Mouse (Mus musculus): Measurements from ENCODE around the gene Dcaf1. TPM values are rescaled to one million over a fixed set of nuclear protein-coding genes. Genes with fewer than 3 reads are reported as not detected.

Gene Dcaf1
- total RNA-seq, 2 experiments from 2014 or later, result 21.9 to 23.0 TPM

DNA sequence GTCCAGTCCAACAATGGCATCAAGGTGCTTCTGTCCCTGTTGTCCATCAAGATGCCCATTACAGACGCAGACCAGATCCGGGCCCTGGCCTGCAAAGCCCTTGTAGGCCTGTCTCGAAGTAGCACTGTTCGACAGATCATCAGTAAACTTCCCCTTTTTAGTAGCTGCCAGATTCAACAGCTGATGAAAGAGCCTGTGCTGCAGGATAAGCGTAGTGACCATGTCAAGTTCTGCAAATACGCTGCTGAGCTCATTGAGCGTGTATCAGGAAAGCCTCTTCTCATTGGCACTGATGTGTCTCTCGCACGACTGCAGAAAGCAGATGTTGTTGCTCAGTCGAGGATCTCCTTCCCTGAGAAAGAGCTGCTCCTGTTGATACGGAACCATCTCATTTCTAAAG lies 36.4 kb downstream of the Dcaf1 start:
- DNase-seq, result no peak
- intact Hi-C loops (cut with DNase I), result no loop called here

DNA sequence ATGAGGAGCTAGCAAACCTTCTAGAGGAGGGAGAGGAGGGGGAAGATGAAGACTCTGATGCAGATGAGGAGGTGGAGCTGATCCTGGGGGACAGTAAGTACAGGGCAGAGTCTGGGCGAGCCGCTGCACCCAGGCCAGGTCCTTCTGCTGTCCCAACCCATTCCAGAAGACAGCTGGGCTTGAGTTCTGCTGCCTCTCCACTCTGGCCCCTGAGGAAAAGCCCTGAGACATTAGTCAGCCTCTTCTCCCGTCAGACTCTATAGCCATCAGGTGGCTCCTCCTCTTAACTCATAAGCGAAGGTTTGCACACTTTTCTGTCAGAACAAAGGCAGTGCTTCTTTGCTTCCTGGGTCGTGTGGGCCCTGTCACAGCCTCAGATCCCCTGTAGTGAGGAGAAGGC lies 52.5 kb downstream of the Dcaf1 start:
- no peak for DNase-seq
- intact Hi-C loops (cut with DNase I), result no loop called here

DNA sequence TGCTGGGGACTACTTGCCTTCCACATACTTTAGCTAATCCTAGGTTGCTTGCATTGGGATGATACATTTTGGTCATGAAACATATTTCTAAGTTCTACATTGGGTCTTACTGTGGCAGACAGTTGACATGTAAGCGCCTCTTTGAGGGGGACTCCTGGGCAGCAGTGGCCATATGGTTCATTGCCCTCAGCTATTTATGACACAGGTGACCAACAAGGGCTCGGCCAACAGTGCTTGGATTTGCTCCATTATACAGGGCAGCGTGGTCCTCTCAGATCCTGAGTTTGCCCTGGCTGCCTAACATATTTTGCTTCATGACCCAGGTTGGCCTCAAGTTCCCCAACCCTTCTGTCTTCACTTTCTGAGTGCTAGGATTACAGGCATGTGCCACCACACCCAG lies 55.0 kb downstream of the Dcaf1 start:
- intact Hi-C loops (cut with DNase I), result no loop called here
- DNase-seq, result no peak

DNA sequence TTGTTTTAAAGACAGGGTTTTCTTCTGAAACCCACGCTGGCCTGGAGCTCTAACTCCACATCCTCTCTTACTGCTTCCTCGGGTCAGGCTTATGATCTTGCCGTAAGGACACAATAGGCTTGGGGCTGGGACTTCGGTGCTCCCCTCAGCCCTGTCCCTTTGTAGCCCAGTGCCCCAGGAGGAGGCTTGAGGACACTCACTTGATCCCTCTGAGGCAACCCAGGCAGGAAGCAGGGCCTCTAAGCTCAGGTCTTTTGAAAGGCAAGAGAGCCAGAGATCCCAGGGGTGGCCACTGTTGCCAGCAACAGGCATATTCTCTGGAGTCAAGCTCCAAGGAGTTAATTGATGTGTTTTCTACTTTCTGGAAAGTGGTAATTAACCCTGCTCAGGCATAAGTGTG lies 57.8 kb downstream of the Dcaf1 start:
- intact Hi-C loops (cut with DNase I), result no loop called here
- no peak for DNase-seq

DNA sequence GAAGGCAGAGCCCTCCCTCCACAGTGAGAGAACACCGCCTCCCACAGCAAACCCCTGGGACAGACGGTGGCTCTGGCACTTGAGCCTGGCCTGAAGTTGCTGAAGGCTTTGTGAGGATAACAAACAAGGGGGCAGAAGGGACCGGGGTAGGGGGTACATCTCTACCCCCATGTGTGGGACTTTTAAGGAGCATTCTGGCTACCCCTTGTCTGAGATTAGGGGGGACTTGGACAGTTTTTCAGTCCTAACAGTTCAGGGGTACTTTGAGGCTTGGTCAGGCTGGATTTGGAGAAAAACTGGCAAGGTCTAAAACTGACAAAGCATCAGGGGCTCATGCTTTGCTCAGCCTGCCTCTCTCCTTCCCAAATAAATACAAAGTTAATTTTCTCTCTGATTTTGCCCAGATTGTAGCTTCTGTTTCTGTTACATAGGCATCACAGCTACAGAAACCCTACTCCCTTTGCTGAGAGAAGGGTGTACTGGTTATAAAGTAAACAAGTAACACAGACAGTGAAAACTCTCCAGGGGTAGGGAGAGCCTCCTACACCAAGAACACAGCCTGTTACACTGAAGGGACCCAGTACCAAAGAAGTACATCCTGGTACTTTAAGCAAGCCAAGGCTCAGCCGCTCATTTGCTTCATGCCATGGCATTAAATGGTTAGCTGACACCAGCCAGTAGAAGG lies 59.5 kb downstream of the Dcaf1 start:
- intact Hi-C loops (cut with DNase I), result no loop called here
- no peak for DNase-seq

DNA sequence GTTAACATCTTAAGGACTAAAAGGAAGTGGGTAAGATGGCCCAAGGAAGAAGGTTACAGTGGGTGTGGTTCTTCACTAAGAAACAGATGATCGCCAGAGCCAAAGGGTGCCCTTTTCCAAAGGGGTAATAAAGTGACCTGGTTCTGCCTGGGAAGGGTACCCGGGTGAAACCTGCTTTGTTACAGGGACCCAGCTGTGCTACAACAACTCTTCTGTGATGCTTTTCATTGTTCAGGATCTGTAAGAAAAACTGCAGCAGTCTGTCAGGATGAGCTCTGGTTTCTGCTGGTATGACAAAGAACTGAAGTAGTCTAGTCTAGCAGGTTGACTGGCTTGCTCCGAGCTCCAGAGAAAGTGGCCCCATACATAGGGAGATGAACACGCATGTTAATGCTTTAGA lies 60.5 kb downstream of the Dcaf1 start:
- DNase-seq, result no peak
- intact Hi-C loops (cut with DNase I), result no loop called here

DNA sequence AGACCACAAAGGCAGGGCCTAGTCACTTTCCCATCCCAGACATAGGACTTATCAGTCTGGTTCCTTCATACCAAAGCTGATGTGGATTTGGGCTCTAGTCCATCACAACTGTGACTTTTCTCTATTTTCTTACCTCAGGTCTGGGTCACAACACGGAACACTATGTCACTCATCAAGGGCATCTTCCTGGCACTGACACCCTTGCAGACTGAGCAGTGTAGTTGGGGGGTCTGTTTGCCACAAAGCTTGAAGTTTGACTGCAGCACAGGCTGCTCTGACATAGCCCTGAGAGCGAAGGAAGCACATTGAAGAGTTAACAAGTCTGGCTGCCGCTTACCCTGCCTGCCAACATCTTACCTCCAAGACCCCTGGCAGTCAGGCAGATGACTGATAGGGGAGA lies 61.4 kb downstream of the Dcaf1 start:
- intact Hi-C loops (cut with DNase I), result no loop called here
- no peak for DNase-seq

DNA sequence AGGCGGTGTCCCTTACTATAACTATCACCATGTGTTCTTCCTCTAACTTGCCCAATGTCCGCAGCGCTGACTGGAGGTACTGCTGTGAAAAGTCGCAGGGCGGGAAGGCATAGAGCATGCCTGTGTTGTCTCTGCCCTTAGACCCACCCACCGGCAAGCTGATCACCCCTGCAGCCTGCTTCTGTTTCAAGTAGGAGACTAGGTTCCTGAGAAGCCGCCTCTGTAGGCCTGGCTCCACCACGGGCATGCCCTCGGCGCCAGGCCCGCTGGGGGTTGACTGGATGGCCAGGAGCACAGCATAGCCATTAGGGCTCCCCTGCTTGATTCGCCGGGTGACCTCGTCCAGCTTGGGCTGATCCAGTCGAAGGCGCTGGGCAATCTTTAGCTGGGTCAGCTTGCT lies 62.6 kb downstream of the Dcaf1 start:
- intact Hi-C loops (cut with DNase I), result no loop called here
- no peak for DNase-seq

DNA sequence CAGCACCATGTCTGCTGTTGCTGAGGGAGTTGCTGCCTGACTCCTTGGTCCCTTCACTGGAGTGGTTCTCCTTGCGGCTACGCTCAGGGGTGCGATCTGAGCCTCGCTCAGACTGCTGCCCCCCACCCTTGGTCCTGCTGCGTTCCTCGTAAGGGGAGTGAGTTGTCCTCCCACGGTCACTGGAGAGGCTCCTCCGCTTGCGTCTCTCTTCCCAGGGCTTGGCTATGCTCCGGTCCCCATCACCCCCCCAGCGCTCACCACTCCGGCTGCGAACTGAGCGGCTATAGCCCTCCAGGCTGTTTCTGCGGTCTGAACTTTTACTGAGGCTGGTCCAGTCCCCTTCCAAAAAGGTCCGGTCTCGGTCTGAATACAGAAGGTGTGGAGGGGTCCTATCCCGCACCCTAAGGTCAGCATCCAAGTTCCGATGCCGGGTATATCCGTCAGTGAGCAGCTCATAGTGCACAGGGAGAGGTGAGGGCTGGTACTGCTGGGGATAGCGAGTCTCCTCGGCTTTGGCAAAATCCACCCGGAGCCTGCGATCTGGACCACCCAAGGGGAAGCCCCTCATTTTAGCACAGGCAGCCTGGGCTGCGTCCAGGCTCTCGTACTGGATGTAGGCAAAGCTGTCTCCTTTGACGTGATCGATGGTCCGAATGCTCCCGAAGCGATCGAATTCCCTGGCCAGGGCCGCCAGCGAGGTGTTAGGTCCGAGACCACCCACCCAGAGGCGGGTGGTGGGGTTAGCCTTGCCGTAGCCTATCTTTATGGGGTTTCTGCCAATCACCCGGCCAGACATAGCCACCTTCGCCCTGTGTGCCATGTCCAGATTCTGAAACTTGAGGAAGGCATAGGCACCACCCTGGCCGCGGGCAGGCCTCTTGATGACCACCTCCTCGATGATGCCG lies 63.6 kb downstream of the Dcaf1 start:
- intact Hi-C loops (cut with DNase I), result loop anchor here (5.0 kb wide), 1 partner anchor 198 kb away; the partner anchor contains the start of gene Tex264
- DNase-seq, result no peak

DNA sequence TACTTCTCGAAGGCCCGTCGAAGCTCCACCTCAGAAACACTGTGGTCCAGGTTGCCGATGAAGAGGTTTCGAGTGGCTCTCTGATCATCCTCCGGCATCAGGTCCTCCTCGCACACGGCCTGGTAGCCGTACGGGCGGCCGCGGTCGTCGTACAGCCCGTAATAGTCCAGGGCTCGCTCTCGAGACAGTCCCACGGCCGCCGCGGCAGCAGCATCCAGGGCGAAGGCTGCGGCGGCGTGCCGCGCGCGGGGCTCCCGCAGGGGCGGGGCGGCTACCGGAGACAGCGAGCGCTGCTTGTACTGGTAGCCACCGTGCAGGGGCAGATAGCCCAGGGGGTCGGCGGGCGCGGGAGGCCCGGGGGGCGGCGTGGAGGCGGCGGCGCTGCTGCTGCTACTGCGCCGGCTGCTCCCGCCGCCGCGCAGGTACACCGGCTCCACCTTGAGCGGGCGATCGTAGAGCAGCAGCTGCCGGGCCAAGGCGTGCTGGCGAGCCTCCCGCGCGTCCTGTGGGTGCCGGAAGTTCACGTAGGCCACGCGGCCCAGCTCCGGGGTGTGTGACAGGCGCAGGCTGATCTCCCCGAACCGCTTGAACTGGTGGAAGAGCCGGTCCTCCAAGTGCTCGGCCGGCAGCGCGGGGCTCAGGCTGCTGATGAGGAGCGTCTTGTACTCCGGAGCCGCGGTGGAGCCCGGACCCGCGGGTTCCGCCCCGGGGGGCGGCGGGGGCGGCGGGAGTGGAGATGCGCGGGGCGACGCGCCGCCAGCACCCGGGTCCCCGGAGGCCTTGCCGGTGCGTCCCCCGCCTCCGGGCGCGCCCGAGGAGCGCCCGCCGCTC lies 64.4 kb downstream of the Dcaf1 start:
- intact Hi-C loops (cut with DNase I), result loop anchor here (2.0 to 5.0 kb wide), 2 partner anchors 63 to 199 kb away; partner anchors contain the start of gene Tex264

DNA sequence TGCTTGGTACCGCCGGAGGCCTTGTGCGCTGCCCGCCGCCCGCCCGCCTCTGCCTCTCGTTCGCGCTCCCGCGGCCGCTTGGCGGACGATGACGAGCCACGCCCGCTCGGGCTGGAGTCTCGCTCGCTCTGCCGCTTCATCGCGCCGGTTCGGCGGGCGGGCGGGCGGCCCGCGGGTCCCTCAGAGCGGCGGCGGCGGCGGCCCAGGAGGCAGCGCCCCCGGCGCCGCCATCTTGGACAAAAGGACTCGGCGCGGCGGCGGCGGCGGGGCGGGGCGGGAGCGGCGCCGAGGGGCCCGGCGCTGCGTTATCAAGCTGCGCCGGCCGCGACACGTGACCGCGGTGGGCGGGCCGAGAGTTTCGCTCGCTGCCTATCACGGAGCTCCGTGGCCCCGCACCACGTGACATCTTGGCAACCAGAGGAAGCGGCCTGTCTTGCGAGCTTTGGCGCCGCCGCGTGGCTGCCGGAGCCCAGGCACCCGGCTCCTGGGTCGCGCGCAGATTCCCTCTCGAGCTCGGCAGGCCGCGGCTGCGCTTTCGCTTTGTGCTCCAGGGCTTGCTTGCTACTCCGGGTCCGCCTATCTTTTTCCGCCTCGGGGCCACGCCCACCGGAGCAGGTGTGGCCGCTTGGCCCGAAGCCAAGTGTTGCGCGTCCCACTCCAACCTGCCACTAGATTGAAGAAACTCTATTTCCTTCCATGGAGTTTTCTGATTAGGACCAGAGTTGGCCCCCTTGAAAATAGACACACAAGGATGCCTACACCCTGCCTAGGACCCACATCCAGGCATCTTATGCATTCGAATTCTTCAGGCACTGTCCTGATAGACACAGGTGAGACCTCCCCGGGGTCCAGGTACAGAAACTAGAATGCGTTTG lies 65.4 kb downstream of the Dcaf1 start, which contains the start of gene Rbm15b:
Rbm15b (minus strand) TSS at position 601 of the 875 bp plus-strand sequence.
- peak; percentile 98 to 99 for DNase-seq
- intact Hi-C loops (cut with DNase I), result loop anchor here (2.0 to 5.0 kb wide), 2 partner anchors 64 to 200 kb away; partner anchors contain the start of gene Tex264

More for the DNA sequence above, 64.4 kb downstream of the Dcaf1 start:
- peak; percentile 52 to 58 for DNase-seq

DNA sequence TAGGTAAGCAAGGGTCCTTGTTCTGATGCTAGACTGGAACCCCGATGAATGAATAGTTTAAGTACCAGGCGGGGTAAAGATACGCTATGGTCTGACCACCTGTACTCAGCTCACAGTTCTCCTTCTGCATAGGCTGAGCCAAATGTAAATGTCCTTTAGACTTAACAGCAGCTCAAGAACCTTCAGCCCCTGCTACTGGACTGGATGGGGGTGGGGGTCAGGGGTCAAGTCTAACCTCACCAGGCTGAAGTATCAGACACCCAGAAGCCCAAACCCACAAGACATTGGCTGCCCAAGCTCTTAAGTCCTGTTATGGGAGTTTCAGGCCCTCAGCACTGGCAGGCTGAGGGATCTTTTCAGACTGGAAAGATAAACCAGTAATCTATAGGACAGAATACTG lies 66.7 kb downstream of the Dcaf1 start:
- intact Hi-C loops (cut with DNase I), result loop anchor here (5.0 kb wide), 1 partner anchor 201 kb away; the partner anchor contains the start of gene Tex264

DNA sequence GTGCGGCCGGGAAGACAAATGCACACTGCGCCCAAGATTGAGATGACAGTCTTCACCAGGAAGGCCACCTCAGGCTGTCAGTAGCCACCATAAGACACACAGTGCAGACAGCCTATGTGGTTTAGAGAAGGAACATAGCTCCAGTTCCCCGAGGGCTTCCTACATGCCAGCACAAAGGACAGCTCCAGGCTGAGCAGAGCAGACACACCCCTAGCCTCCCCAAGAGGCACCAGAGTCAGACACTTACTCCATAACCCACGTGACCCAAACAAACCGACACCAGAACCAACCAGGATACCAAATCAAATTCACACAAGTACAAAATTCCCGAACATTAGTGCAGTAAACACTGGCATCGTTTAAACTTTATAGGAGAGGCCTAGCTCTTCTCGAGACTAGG lies 67.6 kb downstream of the Dcaf1 start:
- intact Hi-C loops (cut with DNase I), result loop anchor here (5.0 kb wide), 1 partner anchor 202 kb away; the partner anchor contains the start of gene Tex264
- no peak for DNase-seq

More for the DNA sequence above, 66.7 kb downstream of the Dcaf1 start:
- no peak for DNase-seq

DNA sequence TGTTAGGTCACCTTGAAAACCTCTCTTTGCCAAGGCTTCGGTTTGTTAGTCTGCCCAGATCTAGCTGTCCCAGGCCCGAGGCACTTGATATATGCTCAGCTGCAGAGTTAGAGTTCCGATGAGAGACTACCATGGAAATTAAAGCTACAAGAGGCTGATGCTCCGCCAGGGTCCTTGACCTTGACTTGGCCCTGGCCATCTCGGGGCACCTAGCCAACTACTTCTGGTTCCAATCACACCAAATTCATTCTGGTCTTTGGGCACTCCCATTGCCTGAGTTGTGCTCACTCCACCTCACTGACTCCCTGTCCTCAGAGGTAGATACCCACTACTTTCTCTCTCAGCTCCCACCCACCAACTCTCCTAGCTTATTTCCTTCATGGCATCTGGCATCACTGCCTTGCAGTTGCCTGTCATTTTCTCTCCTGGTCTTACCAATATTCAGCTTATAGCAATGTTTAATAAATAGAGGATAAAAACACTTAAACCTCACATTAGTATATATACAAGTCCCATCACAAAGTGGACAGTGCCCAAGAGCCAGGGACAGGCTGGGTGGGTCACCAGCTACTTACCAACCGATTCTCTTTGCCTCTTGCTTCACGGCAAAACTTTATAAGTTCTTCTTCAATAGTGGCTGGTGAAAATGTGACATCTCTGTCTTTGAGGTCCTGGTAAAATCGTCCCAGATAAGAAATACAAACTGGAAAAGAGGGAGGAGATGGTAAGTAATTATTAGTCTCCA lies 69.0 kb downstream of the Dcaf1 start:
- DNase-seq, result peak in 1 of 2 experiments; percentile 17
- intact Hi-C loops (cut with DNase I), result no loop called here

DNA sequence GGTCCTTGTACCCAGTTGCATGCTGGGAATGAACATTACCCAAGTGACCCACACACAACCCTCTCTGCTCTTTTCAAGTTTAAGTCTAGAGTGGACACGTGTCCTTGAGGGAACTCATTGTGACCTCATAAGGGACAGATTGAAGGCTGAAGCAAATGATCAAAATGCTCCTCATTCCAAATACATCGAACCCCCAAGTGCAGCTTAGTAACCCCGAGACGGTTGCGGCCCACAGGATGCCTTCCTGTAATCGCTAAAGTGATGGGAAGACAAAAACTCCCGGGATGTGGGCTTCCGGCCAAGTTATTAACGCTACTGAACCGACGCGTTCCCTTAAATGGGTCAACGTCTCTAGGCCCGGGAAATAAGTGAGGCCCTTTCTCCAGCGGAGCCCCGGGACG lies 69.7 kb downstream of the Dcaf1 start:
- DNase-seq, result no peak
- intact Hi-C loops (cut with DNase I), result no loop called here

DNA sequence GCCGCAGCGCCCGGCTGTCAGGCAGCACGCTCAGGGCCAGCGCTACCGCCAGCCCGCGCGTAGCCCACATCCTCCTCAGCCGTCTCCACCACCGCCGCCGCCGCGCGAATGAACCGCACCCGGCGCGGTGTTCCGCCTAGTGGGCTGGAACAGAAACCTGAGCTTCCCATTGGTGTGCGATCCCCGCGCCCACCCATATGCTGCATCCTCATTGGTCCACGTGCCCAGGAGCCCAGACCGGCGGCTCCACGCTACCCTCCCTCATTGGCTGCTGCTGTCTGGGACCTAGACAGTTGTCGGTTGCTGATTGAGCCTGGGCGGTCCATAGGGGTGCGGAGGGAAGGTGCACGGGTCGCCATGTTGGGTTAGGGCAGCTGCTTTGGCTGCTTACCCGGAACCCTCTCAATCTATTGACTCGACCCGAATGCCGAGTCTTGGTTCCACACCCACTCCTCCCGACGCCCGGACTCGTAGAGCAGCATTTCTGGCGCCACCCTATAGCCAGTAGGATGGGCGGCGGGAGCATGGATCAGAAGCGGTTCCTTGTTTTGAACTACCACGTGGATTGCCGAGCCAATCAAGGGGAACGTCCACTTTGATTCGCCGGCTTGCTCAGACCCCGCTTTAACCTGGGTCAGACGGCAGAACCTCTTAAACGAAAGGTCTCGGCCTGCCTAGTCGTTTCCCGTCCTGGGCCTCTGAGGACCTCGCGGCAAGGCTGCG lies 70.3 kb downstream of the Dcaf1 start, which contains the start of gene Manf:
Manf (minus strand) TSS at position 151 of the 723 bp plus-strand sequence.
- intact Hi-C loops (cut with DNase I), result no loop called here
- DNase-seq, result peak; percentile 94 to 95

DNA sequence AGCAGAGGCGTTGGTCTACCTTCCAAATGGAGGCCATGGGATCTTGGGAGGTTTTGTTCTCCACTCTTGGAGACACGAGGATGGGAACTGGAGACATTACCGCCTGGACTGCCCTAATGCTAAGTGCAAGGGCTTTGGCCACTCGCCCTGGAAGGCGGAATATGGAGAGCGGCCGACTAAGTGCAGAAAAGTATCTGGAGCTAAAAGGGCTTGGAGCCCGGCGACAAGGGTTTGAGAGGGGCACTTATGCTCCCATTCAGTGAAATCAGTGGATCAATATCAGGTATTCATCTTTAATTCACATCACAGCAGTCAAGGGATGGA lies 70.8 kb downstream of the Dcaf1 start:
- no peak for DNase-seq
- intact Hi-C loops (cut with DNase I), result no loop called here

DNA sequence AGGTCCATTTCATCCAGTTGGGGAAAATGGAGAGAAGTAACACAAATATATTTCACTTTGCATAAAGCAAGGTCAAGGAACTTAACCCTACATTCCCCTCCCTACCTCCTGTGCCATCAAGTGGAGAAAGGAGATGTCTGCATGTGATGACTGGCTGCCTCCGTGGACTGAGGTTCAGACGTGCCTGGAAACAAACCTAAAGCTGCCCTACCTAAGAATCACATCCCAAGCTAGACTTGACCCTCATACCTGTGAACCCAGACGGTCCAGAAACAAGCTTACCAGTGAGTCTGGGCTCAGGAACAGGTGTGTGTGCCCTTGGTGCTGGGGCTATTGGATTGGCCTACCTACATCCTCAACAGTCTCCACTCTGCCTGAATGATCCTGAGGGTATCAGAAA lies 71.7 kb downstream of the Dcaf1 start:
- intact Hi-C loops (cut with DNase I), result no loop called here
- DNase-seq, result no peak

Measured in heart, postnatal 14 days (tissue).